Mouse (Mus musculus) gonadal fat pad, adult 2 months (tissue): Measurements from ENCODE around the gene Lrrc4c. TPM values are rescaled to one million over a fixed set of nuclear protein-coding genes. Genes with fewer than 3 reads are reported as not detected.

Source experiments
- DNase-seq: peaks from one replicate; pipeline ENCODE4 v3.0.0-alpha.2; 2012; ENCODE audit warnings: low read depth
- polyA plus RNA-seq: library from polyadenylated mRNA; depleted of rRNA; stranded (reverse); fragments of >200 nt; gene quantifications from 2 replicates; pipeline ENCODE4 v1.2.3, GENCODE M21; 2012

Lrrc4c gene
- polyA plus RNA-seq, 1 experiment: 3.2 TPM

DNA sequence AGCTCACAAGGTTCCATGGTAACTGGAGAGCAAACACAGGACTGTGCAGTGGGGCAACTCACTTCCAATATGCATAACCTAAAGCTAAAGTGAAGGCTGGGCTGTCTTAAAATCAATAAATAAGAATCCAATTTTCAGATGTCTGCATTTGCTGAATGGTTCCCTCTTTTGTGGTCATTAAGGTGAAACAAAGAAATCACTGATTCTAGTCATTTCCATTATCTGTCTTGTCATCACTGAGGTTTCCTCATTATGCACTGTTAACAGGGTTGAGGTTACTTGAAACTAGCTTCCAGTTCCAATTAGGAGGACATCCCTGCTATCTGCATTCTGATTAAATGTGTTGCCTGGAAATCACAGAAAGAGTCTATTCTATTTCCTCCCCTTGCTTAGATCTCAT lies 1291.5 kb downstream of the Lrrc4c start:
- DNase-seq: no peak

- DNase-seq: no peak
Observed at GRCm38 (mm10) chr2:97610566-97610965, 1292.6 kb downstream of the Lrrc4c start.

GRCm38 (mm10) chr2:97614724-97615123 lies 1296.8 kb downstream of the Lrrc4c start:
- DNase-seq: no peak

GRCm38 (mm10) chr2:97618589-97618988 lies 1300.6 kb downstream of the Lrrc4c start:
- DNase-seq: no peak

DNA sequence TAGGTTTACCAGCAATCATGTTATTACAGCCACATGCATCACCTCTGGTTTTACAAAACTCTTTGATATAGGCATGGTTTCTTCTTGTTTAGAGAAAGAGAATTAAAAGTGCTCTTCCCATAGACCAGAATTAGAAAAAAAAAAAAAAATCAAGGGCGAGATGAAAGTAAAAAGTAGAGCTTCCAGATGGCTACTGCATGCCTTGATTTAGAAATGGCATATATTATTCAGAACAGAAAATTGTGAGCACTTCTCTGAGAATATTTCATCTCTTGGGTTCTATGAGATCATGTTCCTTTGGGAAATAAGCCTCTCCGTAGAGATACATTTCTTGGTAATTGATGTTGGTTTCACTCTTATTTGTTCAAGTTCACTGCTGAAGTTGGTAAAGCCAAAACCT lies 1322.0 kb downstream of the Lrrc4c start:
- DNase-seq: no peak

DNA sequence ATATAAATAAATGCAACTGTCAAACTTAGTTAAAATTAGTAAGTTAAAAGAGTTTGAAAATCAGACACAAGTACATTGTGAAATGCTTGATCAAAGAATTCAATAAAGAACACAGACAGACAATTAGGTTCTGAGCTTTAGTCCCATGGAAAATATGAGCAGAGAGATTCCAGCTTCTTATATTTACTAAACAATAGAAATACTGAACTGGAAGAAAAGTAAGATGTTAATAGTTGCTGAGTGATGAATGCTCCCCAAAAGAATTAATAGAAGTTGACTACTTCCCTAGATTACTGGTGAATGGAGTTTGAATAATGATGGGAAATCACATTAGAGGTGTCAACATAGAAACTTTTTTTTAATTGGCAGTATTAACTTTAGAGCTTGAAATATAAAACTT lies 1323.7 kb downstream of the Lrrc4c start:
- DNase-seq: no peak

- DNase-seq: no peak
Observed at GRCm38 (mm10) chr2:97652711-97653110, 1334.7 kb downstream of the Lrrc4c start.
